Mouse (Mus musculus): ENCODE measurements around the gene Mamdc2.

The Mamdc2 gene

GRCm38 (mm10) chr19:23274054-23274724, 174.1 kb downstream of the Mamdc2 start:
- DNase-seq (ENCODE audit: low spot score): peak; percentile 4

- DNase-seq (ENCODE audit: low spot score): peak; percentile 86
Measured at GRCm38 (mm10) chr19:23273355-23274053, 174.7 kb downstream of the Mamdc2 start, which contains the start of gene Smc5. Gene Smc5, minus strand, starts transcription at chr19:23273897.

- DNase-seq (ENCODE audit: low spot score): no peak
Measured at GRCm38 (mm10) chr19:23256771-23257170, 191.5 kb downstream of the Mamdc2 start.

All from embryo, embryonic 10.5 days (tissue).